Mouse (Mus musculus): ENCODE data around the gene Kremen1. TPM values are rescaled to one million over a fixed set of nuclear protein-coding genes. Genes with fewer than 3 reads are reported as not detected.

The Kremen1 gene
- polyA plus RNA-seq (2012; rRNA removed) (30.9 and 36.8 TPM in 2 replicates), polyA plus RNA-seq (2014; fragmentation: Nextera tagmentation; extraction: Ambion mirVana) (20.8 and 23.7 TPM in 2 replicates)

- TF ChIP-seq POLR2A (IDR thresholded peaks at IDR 0.05; ENCODE audit: borderline replicate concordance, extremely low read depth, insufficient read depth, insufficient read length) = no peak
- Histone ChIP-seq H3K27me3 (ENCODE audit: control insufficient read depth, insufficient read depth, low read length) (no peaks in the 10 kb centered on the region), H3K4me1 (ENCODE audit: control insufficient read depth, insufficient read depth, low read length) (peaks cover 13% of the 10 kb centered on the region), H3K4me2 (replicated peaks; ENCODE audit: low read depth, low read length, severe bottlenecking) (peak within 1 kb of the TSS; percentile 76), H3K9me3 (ENCODE audit: control insufficient read depth, low read length) (no peaks in the 10 kb centered on the region), H3K36me3 (ENCODE audit: control insufficient read depth, insufficient read depth, low read length) (no peaks in the 10 kb centered on the region), H3K4me3 (replicated peaks; ENCODE audit: low read length) (peak within 1 kb of the TSS; percentile 85), H3K9ac (ENCODE audit: low read depth, low read length, severe bottlenecking) (peak within 1 kb of the TSS; percentile 85), H3K27ac (replicated peaks; ENCODE audit: low read depth, low read length) (no peak within 1 kb of the TSS)
- DNase-seq (ENCODE audit: low spot score) (peak; percentile 93), ATAC-seq (ENCODE audit: low FRiP score, low read depth) (peak; percentile 96)
- 5% methylated on average over 36 of the region's 80 CpGs for WGBS
Observed at GRCm38 (mm10) chr11:5261508-5262392, at the start of gene Kremen1. Gene Kremen1, minus strand, starts transcription at chr11:5261558.

GRCm38 (mm10) chr11:5307024-5307905 is 45.9 kb upstream of the Kremen1 start:
- no peaks in the 10 kb centered on the region for H3K36me3 ChIP-seq (ENCODE audit: control insufficient read depth, insufficient read depth, low read length)
- H3K9me3 ChIP-seq (ENCODE audit: control insufficient read depth, low read length) = no peaks in the 10 kb centered on the region
- H3K27ac ChIP-seq (replicated peaks; ENCODE audit: low read depth, low read length) = no peak overlapping the region
- H3K4me2 ChIP-seq (replicated peaks; ENCODE audit: low read depth, low read length, severe bottlenecking) = no peak overlapping the region
- 89% methylated on average over 13 of the region's 13 CpGs for WGBS
- no peak for TF ChIP-seq POLR2A (IDR thresholded peaks at IDR 0.05; ENCODE audit: borderline replicate concordance, extremely low read depth, insufficient read depth, insufficient read length)
- no peaks in the 10 kb centered on the region for H3K27me3 ChIP-seq (ENCODE audit: control insufficient read depth, insufficient read depth, low read length)
- ATAC-seq (ENCODE audit: low FRiP score, low read depth) (no peak), DNase-seq (ENCODE audit: low spot score) (no peak)
- no peaks in the 10 kb centered on the region for H3K4me1 ChIP-seq (ENCODE audit: control insufficient read depth, insufficient read depth, low read length)
- no peak overlapping the region for H3K9ac ChIP-seq (ENCODE audit: low read depth, low read length, severe bottlenecking)
- no peak overlapping the region for H3K4me3 ChIP-seq (replicated peaks; ENCODE audit: low read length)

DNA sequence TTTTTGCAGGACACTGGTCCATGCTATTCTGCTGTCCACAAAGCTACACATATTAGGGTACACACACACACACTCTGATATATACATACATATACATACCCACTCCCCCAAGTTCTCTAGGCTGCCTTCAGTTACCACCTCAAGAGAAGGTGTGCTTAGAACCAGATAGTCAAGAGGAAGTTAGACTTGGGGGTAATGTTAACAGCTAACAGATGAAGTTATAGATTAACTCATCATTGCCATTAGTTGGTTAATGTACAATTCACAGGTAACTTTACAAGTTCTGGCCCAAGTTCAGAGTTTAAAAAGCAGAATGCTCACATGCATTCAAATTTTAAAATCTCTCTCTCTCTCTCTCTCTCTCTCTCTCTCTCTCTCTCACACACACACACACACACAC is 44.7 kb upstream of the Kremen1 start:
- no peak overlapping the region for H3K27ac ChIP-seq (replicated peaks; ENCODE audit: low read depth, low read length)

DNA sequence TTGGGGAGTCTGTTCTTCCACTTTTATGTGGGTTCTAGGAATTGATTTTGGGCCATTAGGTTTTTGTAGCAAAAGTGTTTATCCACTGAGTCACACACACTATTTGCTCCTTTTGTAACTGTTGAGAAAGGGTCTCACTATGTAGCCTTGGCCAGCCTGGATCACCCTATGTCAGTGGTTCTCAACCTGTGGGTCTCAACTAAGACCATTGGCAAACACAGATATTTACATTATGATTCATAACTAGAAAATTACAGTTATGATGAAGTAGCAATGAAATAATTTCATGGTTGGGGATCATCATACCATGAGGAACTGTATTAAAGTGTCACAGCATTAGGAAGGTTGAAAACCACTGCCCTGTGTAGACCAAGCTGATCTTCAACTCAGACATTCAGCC is 43.2 kb upstream of the Kremen1 start:
- H3K9me3 ChIP-seq (ENCODE audit: control insufficient read depth, low read length) = no peaks in the 10 kb centered on the region
- H3K27ac ChIP-seq (replicated peaks; ENCODE audit: low read depth, low read length) = no peak overlapping the region
- no peak overlapping the region for H3K4me2 ChIP-seq (replicated peaks; ENCODE audit: low read depth, low read length, severe bottlenecking)
- no peak for ATAC-seq (ENCODE audit: low FRiP score, low read depth)
- H3K9ac ChIP-seq (ENCODE audit: low read depth, low read length, severe bottlenecking) = no peak overlapping the region
- no peaks in the 10 kb centered on the region for H3K27me3 ChIP-seq (ENCODE audit: control insufficient read depth, insufficient read depth, low read length)
- no peaks in the 10 kb centered on the region for H3K4me1 ChIP-seq (ENCODE audit: control insufficient read depth, insufficient read depth, low read length)
- H3K36me3 ChIP-seq (ENCODE audit: control insufficient read depth, insufficient read depth, low read length) = no peaks in the 10 kb centered on the region
- H3K4me3 ChIP-seq (replicated peaks; ENCODE audit: low read length) = no peak overlapping the region
- no peak for TF ChIP-seq POLR2A (IDR thresholded peaks at IDR 0.05; ENCODE audit: borderline replicate concordance, extremely low read depth, insufficient read depth, insufficient read length)
- DNase-seq (ENCODE audit: low spot score) = no peak

More for the DNA sequence above, 44.7 kb upstream of the Kremen1 start:
- no peak for TF ChIP-seq POLR2A (IDR thresholded peaks at IDR 0.05; ENCODE audit: borderline replicate concordance, extremely low read depth, insufficient read depth, insufficient read length)
- no peaks in the 10 kb centered on the region for H3K27me3 ChIP-seq (ENCODE audit: control insufficient read depth, insufficient read depth, low read length)
- no peak overlapping the region for H3K4me3 ChIP-seq (replicated peaks; ENCODE audit: low read length)
- no peaks in the 10 kb centered on the region for H3K4me1 ChIP-seq (ENCODE audit: control insufficient read depth, insufficient read depth, low read length)
- DNase-seq (ENCODE audit: low spot score) (no peak), ATAC-seq (ENCODE audit: low FRiP score, low read depth) (no peak)
- H3K9me3 ChIP-seq (ENCODE audit: control insufficient read depth, low read length) = no peaks in the 10 kb centered on the region
- H3K36me3 ChIP-seq (ENCODE audit: control insufficient read depth, insufficient read depth, low read length) = no peaks in the 10 kb centered on the region
- H3K4me2 ChIP-seq (replicated peaks; ENCODE audit: low read depth, low read length, severe bottlenecking) = no peak overlapping the region
- no peak overlapping the region for H3K9ac ChIP-seq (ENCODE audit: low read depth, low read length, severe bottlenecking)

GRCm38 (mm10) chr11:5298007-5298372 is 36.6 kb upstream of the Kremen1 start:
- H3K4me3 ChIP-seq (replicated peaks; ENCODE audit: low read length) = no peak overlapping the region

More at GRCm38 (mm10) chr11:5298007-5298372, 36.6 kb upstream of the Kremen1 start:
- TF ChIP-seq POLR2A (IDR thresholded peaks at IDR 0.05; ENCODE audit: borderline replicate concordance, extremely low read depth, insufficient read depth, insufficient read length) = no peak
- no peaks in the 10 kb centered on the region for H3K36me3 ChIP-seq (ENCODE audit: control insufficient read depth, insufficient read depth, low read length)
- H3K4me2 ChIP-seq (replicated peaks; ENCODE audit: low read depth, low read length, severe bottlenecking) = peak overlapping the region; percentile 16; the same call in 1 of the 2 replicates
- H3K27ac ChIP-seq (replicated peaks; ENCODE audit: low read depth, low read length) = 0 out of 2 replicates have a peak overlapping the region, but pooled peaks have one; percentile 27
- peaks cover 34% of the 10 kb centered on the region for H3K4me1 ChIP-seq (ENCODE audit: control insufficient read depth, insufficient read depth, low read length)
- 12% methylated on average over 1 of the region's 1 CpGs for WGBS
- no peak overlapping the region for H3K9ac ChIP-seq (ENCODE audit: low read depth, low read length, severe bottlenecking)
- no peaks in the 10 kb centered on the region for H3K27me3 ChIP-seq (ENCODE audit: control insufficient read depth, insufficient read depth, low read length)
- ATAC-seq (ENCODE audit: low FRiP score, low read depth) = no peak
- no peak for DNase-seq (ENCODE audit: low spot score)
- no peaks in the 10 kb centered on the region for H3K9me3 ChIP-seq (ENCODE audit: control insufficient read depth, low read length)

All from limb, embryonic 14.5 days (tissue).